Mouse (Mus musculus) liver, embryonic 11.5 days (tissue): ENCODE measurements around the gene Eps8l3. TPM values are rescaled to one million over a fixed set of nuclear protein-coding genes. Genes with fewer than 3 reads are reported as not detected.

Experiments
- ATAC-seq: fragments of 200-750 bp; cut with Nextera tagmentation; replicated peaks from 2 replicates; pipeline ENCODE4 v1.8.0; 2017; ENCODE audit warnings: moderate number of reproducible peaks, mild to moderate bottlenecking, moderate TSS enrichment, moderate library complexity; ENCODE audit not compliant: low FRiP score
- DNase-seq: peaks from one replicate; pipeline ENCODE4 v3.0.0-alpha.2; 2017; ENCODE audit warnings: low spot score
- H3K27ac ChIP-seq: fragments of 300-500 bp; sonication (generic); 2 replicates; pipeline ENCODE4 v1.5.1; 2014; ENCODE audit warnings: mild to moderate bottlenecking, low read depth, low read length, control low read depth
- H3K27me3 ChIP-seq: fragments of 300-500 bp; sonication (generic); replicated peaks from 2 replicates; pipeline ENCODE4 v1.6.1; 2014; ENCODE audit warnings: low read length, mixed read lengths; ENCODE audit not compliant: control insufficient read depth, insufficient read depth
- H3K36me3 ChIP-seq: fragments of 300-500 bp; sonication (generic); 2 replicates; pipeline ENCODE4 v1.6.1; 2014; ENCODE audit warnings: mild to moderate bottlenecking, low read length, moderate library complexity, mixed read lengths; ENCODE audit not compliant: control insufficient read depth, insufficient read depth
- H3K4me1 ChIP-seq: fragments of 300-500 bp; sonication (generic); replicated peaks from 2 replicates; pipeline ENCODE4 v1.6.1; 2014; ENCODE audit warnings: low read length, mixed read lengths; ENCODE audit not compliant: control insufficient read depth, insufficient read depth
- H3K4me2 ChIP-seq: fragments of 300-500 bp; sonication (generic); 2 replicates; pipeline ENCODE4 v1.6.1; 2014; ENCODE audit warnings: mild to moderate bottlenecking, control low read depth, moderate library complexity
- H3K4me3 ChIP-seq: fragments of 300-500 bp; sonication (generic); 2 replicates; pipeline ENCODE4 v1.5.1; 2014; ENCODE audit warnings: low read depth, low read length, control low read depth
- H3K9ac ChIP-seq: fragments of 300-500 bp; sonication (generic); 2 replicates; pipeline ENCODE4 v1.6.1; 2014; ENCODE audit warnings: low read depth, low read length, control low read depth
- H3K9me3 ChIP-seq: fragments of 300-500 bp; sonication (generic); 2 replicates; pipeline ENCODE4 v1.6.1; 2016; ENCODE audit warnings: low read length, inconsistent platforms, mixed read lengths; ENCODE audit not compliant: control insufficient read depth
- WGBS: fragments of 180-500 bp; shearing (Covaris S2); extraction: QIAGEN DNeasy Blood & Tissue Kit; methylation state at CpG from one replicate; pipeline ENCODE4 v1.1.7; 2014; 5-methylcytosine and 5-hydroxymethylcytosine counted together
- polyA plus RNA-seq: library from polyadenylated mRNA; unstranded; fragments of >200 nt; fragmentation: Nextera tagmentation; extraction: Ambion mirVana; gene quantifications from 2 replicates; pipeline ENCODE4 v1.2.1, GENCODE M21; 2014

Eps8l3 gene
- polyA plus RNA-seq, 1 experiment from 2014 or later, result not detected

GRCm38 (mm10) chr3:107925335-107925734, 48.3 kb downstream of the Eps8l3 start:
- 85% methylated on average over 3 of the region's 3 CpGs for WGBS
- Histone ChIP-seq H3K4me3 (no peak overlapping the region), H3K9me3 (no peaks in the 10 kb centered on the region), H3K4me1 (no peaks in the 10 kb centered on the region), H3K27ac (no peak overlapping the region), H3K4me2 (no peak overlapping the region), H3K27me3 (no peaks in the 10 kb centered on the region), H3K9ac (no peak overlapping the region), H3K36me3 (no peaks in the 10 kb centered on the region)
- DNase-seq (no peak), ATAC-seq (no peak)

- Histone ChIP-seq H3K36me3 (no peaks in the 10 kb centered on the region), H3K27me3 (no peaks in the 10 kb centered on the region), H3K4me3 (no peak overlapping the region), H3K9me3 (no peaks in the 10 kb centered on the region), H3K27ac (no peak overlapping the region), H3K4me1 (no peaks in the 10 kb centered on the region), H3K9ac (no peak overlapping the region), H3K4me2 (no peak overlapping the region)
- WGBS, result 90% methylated on average over 3 of the region's 3 CpGs
- no peak for DNase-seq
- ATAC-seq, result no peak
Measured at GRCm38 (mm10) chr3:107927841-107928240, 50.8 kb downstream of the Eps8l3 start.

GRCm38 (mm10) chr3:107928691-107929090, 51.7 kb downstream of the Eps8l3 start:
- no peak overlapping the region for H3K4me3 ChIP-seq
- no peak overlapping the region for H3K9ac ChIP-seq
- H3K9me3 ChIP-seq, result no peaks in the 10 kb centered on the region
- no peak overlapping the region for H3K4me2 ChIP-seq
- H3K4me1 ChIP-seq, result no peaks in the 10 kb centered on the region
- H3K27ac ChIP-seq, result no peak overlapping the region
- ATAC-seq (no peak), DNase-seq (no peak)
- WGBS, result 84% methylated on average over 11 of the region's 11 CpGs
- H3K36me3 ChIP-seq, result no peaks in the 10 kb centered on the region
- no peaks in the 10 kb centered on the region for H3K27me3 ChIP-seq

GRCm38 (mm10) chr3:107929243-107929642, 52.2 kb downstream of the Eps8l3 start:
- Histone ChIP-seq H3K27me3 (no peaks in the 10 kb centered on the region), H3K4me1 (no peaks in the 10 kb centered on the region), H3K4me2 (no peak overlapping the region), H3K36me3 (no peaks in the 10 kb centered on the region), H3K9me3 (no peaks in the 10 kb centered on the region), H3K27ac (no peak overlapping the region), H3K9ac (no peak overlapping the region), H3K4me3 (no peak overlapping the region)
- 73% methylated on average over 4 of the region's 4 CpGs for WGBS
- ATAC-seq, result no peak
- DNase-seq, result no peak

GRCm38 (mm10) chr3:107929731-107930130, 52.7 kb downstream of the Eps8l3 start:
- Histone ChIP-seq H3K27me3 (no peaks in the 10 kb centered on the region), H3K4me3 (no peak overlapping the region), H3K27ac (no peak overlapping the region), H3K9ac (no peak overlapping the region), H3K9me3 (no peaks in the 10 kb centered on the region), H3K4me2 (no peak overlapping the region), H3K36me3 (no peaks in the 10 kb centered on the region), H3K4me1 (no peaks in the 10 kb centered on the region)
- ATAC-seq (no peak), DNase-seq (no peak)
- 86% methylated on average over 4 of the region's 4 CpGs for WGBS

- DNase-seq (no peak), ATAC-seq (peak; percentile 6; the same call in 1 of the 2 replicates)
- H3K4me3 ChIP-seq, result peak overlapping the region; percentile 34
- H3K36me3 ChIP-seq, result no peaks in the 10 kb centered on the region
- H3K4me1 ChIP-seq, result no peaks in the 10 kb centered on the region
- no peaks in the 10 kb centered on the region for H3K9me3 ChIP-seq
- 68% methylated on average over 2 of the region's 2 CpGs for WGBS
- H3K4me2 ChIP-seq, result peak overlapping the region; percentile 62
- H3K9ac ChIP-seq, result no peak overlapping the region
- no peak overlapping the region for H3K27ac ChIP-seq
- no peaks in the 10 kb centered on the region for H3K27me3 ChIP-seq
Measured at GRCm38 (mm10) chr3:107931134-107931533, 54.1 kb downstream of the Eps8l3 start.

- Histone ChIP-seq H3K9me3 (no peaks in the 10 kb centered on the region), H3K4me2 (peak within 1 kb of the TSS; percentile 62), H3K27ac (no peak within 1 kb of the TSS), H3K27me3 (no peaks in the 10 kb centered on the region), H3K4me1 (no peaks in the 10 kb centered on the region), H3K36me3 (no peaks in the 10 kb centered on the region), H3K9ac (no peak within 1 kb of the TSS; the same call in 1 of the 2 replicates), H3K4me3 (peak within 1 kb of the TSS; percentile 34)
- WGBS, result 10% methylated on average over 10 of the region's 10 CpGs
- DNase-seq (peak; percentile 89), ATAC-seq (peak; percentile 87)
Measured at GRCm38 (mm10) chr3:107931670-107932069, 54.6 kb downstream of the Eps8l3 start, which contains the start of gene Gstm7. TSS of gene Gstm7 (minus strand) at chr3:107931817.

- Histone ChIP-seq H3K27ac (no peak overlapping the region), H3K4me2 (no peak overlapping the region), H3K4me1 (no peaks in the 10 kb centered on the region), H3K27me3 (no peaks in the 10 kb centered on the region), H3K36me3 (no peaks in the 10 kb centered on the region), H3K9ac (no peak overlapping the region), H3K9me3 (no peaks in the 10 kb centered on the region), H3K4me3 (no peak overlapping the region)
- ATAC-seq, result no peak
- no peak for DNase-seq
- WGBS, result 72% methylated on average over 6 of the region's 6 CpGs
Measured at GRCm38 (mm10) chr3:107932128-107932527, 55.1 kb downstream of the Eps8l3 start.

GRCm38 (mm10) chr3:107935268-107935667, 58.2 kb downstream of the Eps8l3 start:
- DNase-seq (no peak), ATAC-seq (no peak)
- 88% methylated on average over 3 of the region's 3 CpGs for WGBS

More at GRCm38 (mm10) chr3:107935268-107935667, 58.2 kb downstream of the Eps8l3 start:
- Histone ChIP-seq H3K9ac (no peak overlapping the region), H3K36me3 (no peaks in the 10 kb centered on the region), H3K9me3 (no peaks in the 10 kb centered on the region), H3K4me3 (no peak overlapping the region), H3K4me2 (no peak overlapping the region), H3K27me3 (no peaks in the 10 kb centered on the region), H3K27ac (no peak overlapping the region), H3K4me1 (no peaks in the 10 kb centered on the region)
